Mouse (Mus musculus) lung, adult 2 months (tissue): ENCODE results near the gene Map2k7.

Experiments used
- CTCF ChIP-seq: fragments of 200-500 bp; IDR thresholded peaks from 2 replicates; pipeline ENCODE4 v1.5.1; 2011; ENCODE audit warnings: mild to moderate bottlenecking, low read length, control low read depth; ENCODE audit not compliant: insufficient read depth
- POLR2A ChIP-seq: fragments of 200-500 bp; IDR thresholded peaks from 2 replicates; pipeline ENCODE4 v1.6.1; 2011; ENCODE audit warnings: low read depth, mild to moderate bottlenecking, control low read depth, low read length, borderline replicate concordance; ENCODE audit errors: extremely low read depth

- TF ChIP-seq POLR2A (no peak), CTCF (no peak)
Observed at GRCm38 (mm10) chr8:4252116-4252760, 13.7 kb downstream of the Map2k7 start.
